Mouse (Mus musculus): ENCODE measurements around the gene Jaml. TPM values are rescaled to one million over a fixed set of nuclear protein-coding genes. Genes with fewer than 3 reads are reported as not detected.

Gene Jaml
- polyA plus RNA-seq, 1 experiment, result not detected

DNA sequence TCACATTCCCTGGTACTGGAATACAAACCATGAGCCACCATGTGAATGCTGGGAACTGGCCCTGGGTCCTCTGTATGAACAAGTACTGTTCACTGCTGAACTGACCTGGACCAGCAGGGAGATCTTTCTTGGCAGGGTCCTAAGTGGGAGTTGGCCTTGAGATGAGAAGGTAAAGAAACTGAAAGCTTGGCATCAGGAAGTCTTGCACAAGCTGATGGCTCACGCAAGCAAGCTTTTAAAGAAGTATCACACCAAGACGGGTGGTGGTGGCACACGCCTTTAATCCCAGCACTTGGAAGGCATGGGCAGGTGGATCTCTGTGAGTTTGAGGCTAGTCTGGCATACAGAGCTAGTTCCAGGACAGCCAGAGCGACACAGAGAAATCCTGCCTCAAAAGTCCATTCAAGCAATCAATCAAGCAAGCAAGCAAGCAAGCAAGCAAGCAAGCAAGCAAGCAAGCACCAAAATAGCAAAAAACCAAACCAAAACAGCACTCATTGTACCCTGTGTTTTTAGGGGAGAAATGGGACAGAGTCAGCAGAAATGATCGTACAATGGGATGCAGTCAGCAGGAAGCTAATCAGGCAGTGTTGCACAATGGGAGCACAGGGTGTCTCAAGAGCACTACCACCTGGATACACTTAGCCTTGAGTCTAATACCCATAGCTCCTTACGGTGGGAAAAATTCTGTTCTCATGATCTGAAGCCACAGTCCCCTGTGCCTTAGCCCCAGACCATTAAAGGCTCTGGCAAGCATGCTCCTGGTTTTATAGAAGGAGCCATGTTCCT, 16.4 kb downstream of the Jaml start:
- no peak overlapping the region for H3K4me3 ChIP-seq (ENCODE audit: control insufficient read depth, low read depth, low read length)
- TF ChIP-seq CTCF (IDR thresholded peaks at IDR 0.05; ENCODE audit: control insufficient read depth, insufficient read depth, insufficient replicate concordance, low read depth, low read length) (no peak), POLR2A (IDR thresholded peaks at IDR 0.05; ENCODE audit: control insufficient read depth, low read depth, low read length) (no peak)
- H3K4me1 ChIP-seq (ENCODE audit: control insufficient read depth, insufficient read depth, low read length), result no peaks in the 10 kb centered on the region
- no peaks in the 10 kb centered on the region for H3K27me3 ChIP-seq (ENCODE audit: control insufficient read depth, insufficient read depth, low read length)
- H3K36me3 ChIP-seq (ENCODE audit: control insufficient read depth, insufficient read depth, low read length), result no peaks in the 10 kb centered on the region
- no peak overlapping the region for H3K27ac ChIP-seq (ENCODE audit: control insufficient read depth, insufficient read depth, low read depth, low read length)

- H3K4me3 ChIP-seq (ENCODE audit: control insufficient read depth, low read depth, low read length), result no peak overlapping the region
- H3K27me3 ChIP-seq (ENCODE audit: control insufficient read depth, insufficient read depth, low read length), result no peaks in the 10 kb centered on the region
- H3K4me1 ChIP-seq (ENCODE audit: control insufficient read depth, insufficient read depth, low read length), result no peaks in the 10 kb centered on the region
- no peak overlapping the region for H3K27ac ChIP-seq (ENCODE audit: control insufficient read depth, insufficient read depth, low read depth, low read length)
- TF ChIP-seq CTCF (IDR thresholded peaks at IDR 0.05; ENCODE audit: control insufficient read depth, insufficient read depth, insufficient replicate concordance, low read depth, low read length), result no peak
- no peak for TF ChIP-seq POLR2A (IDR thresholded peaks at IDR 0.05; ENCODE audit: control insufficient read depth, low read depth, low read length)
- no peaks in the 10 kb centered on the region for H3K36me3 ChIP-seq (ENCODE audit: control insufficient read depth, insufficient read depth, low read length)
These were observed 18.9 kb downstream of the Jaml start for GRCm38 (mm10) chr9:45097877-45098276.

DNA sequence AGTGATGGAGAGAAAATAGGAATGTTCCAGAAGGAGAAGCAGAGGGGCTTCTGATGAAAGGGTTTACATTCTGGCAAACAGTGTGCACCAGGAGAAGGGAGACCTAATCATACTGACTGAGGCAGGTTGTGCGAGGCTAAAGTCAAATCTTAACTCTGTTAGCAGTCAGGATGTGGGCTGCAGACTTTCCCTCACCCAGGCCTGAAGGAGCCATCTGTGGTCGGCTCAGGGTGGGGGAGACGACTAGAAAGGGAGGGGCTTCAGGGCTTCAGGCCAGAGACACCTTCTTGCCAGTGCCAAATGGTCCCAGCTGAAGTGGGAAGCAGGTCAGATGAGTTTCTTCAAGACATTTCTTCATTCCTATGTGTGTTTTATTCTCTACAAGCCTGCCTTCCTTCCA, 19.4 kb downstream of the Jaml start:
- Histone ChIP-seq H3K4me1 (ENCODE audit: control insufficient read depth, insufficient read depth, low read length) (no peaks in the 10 kb centered on the region), H3K27ac (ENCODE audit: control insufficient read depth, insufficient read depth, low read depth, low read length) (no peak overlapping the region), H3K27me3 (ENCODE audit: control insufficient read depth, insufficient read depth, low read length) (no peaks in the 10 kb centered on the region), H3K4me3 (ENCODE audit: control insufficient read depth, low read depth, low read length) (no peak overlapping the region), H3K36me3 (ENCODE audit: control insufficient read depth, insufficient read depth, low read length) (no peaks in the 10 kb centered on the region)
- TF ChIP-seq POLR2A (IDR thresholded peaks at IDR 0.05; ENCODE audit: control insufficient read depth, low read depth, low read length), result no peak
- no peak for TF ChIP-seq CTCF (IDR thresholded peaks at IDR 0.05; ENCODE audit: control insufficient read depth, insufficient read depth, insufficient replicate concordance, low read depth, low read length)

DNA sequence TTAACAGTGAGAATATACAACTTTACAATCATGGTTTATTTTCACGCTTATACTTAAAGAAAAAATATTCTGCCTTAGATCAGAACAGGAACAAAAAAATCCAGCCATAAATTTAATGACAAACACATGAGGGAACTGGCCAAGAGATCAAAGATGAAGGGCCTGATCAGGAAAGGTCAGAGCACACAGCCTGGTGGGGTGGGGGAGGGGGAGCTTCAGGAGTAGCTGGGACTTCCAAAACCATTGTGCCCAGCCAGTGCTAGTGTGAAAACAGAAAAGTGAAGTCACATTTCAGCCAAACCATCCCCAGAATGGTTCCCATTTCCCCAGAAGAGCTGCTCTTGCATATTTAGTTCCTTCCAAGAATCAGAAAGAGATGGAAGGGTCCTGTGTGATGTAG, 23.5 kb downstream of the Jaml start:
- TF ChIP-seq CTCF (IDR thresholded peaks at IDR 0.05; ENCODE audit: control insufficient read depth, insufficient read depth, insufficient replicate concordance, low read depth, low read length), result no peak
- TF ChIP-seq POLR2A (IDR thresholded peaks at IDR 0.05; ENCODE audit: control insufficient read depth, low read depth, low read length), result no peak

GRCm38 (mm10) chr9:45103211-45103979, 24.4 kb downstream of the Jaml start:
- H3K4me3 ChIP-seq (ENCODE audit: control insufficient read depth, low read depth, low read length), result no peak overlapping the region
- H3K4me1 ChIP-seq (ENCODE audit: control insufficient read depth, insufficient read depth, low read length), result no peaks in the 10 kb centered on the region
- H3K27me3 ChIP-seq (ENCODE audit: control insufficient read depth, insufficient read depth, low read length), result no peaks in the 10 kb centered on the region
- no peaks in the 10 kb centered on the region for H3K36me3 ChIP-seq (ENCODE audit: control insufficient read depth, insufficient read depth, low read length)
- no peak for TF ChIP-seq CTCF (IDR thresholded peaks at IDR 0.05; ENCODE audit: control insufficient read depth, insufficient read depth, insufficient replicate concordance, low read depth, low read length)
- TF ChIP-seq POLR2A (IDR thresholded peaks at IDR 0.05; ENCODE audit: control insufficient read depth, low read depth, low read length), result no peak
- no peak overlapping the region for H3K27ac ChIP-seq (ENCODE audit: control insufficient read depth, insufficient read depth, low read depth, low read length)

More for the DNA sequence above, 23.5 kb downstream of the Jaml start:
- H3K27me3 ChIP-seq (ENCODE audit: control insufficient read depth, insufficient read depth, low read length), result no peaks in the 10 kb centered on the region
- no peaks in the 10 kb centered on the region for H3K36me3 ChIP-seq (ENCODE audit: control insufficient read depth, insufficient read depth, low read length)
- H3K4me3 ChIP-seq (ENCODE audit: control insufficient read depth, low read depth, low read length), result no peak overlapping the region
- H3K27ac ChIP-seq (ENCODE audit: control insufficient read depth, insufficient read depth, low read depth, low read length), result no peak overlapping the region
- no peaks in the 10 kb centered on the region for H3K4me1 ChIP-seq (ENCODE audit: control insufficient read depth, insufficient read depth, low read length)

DNA sequence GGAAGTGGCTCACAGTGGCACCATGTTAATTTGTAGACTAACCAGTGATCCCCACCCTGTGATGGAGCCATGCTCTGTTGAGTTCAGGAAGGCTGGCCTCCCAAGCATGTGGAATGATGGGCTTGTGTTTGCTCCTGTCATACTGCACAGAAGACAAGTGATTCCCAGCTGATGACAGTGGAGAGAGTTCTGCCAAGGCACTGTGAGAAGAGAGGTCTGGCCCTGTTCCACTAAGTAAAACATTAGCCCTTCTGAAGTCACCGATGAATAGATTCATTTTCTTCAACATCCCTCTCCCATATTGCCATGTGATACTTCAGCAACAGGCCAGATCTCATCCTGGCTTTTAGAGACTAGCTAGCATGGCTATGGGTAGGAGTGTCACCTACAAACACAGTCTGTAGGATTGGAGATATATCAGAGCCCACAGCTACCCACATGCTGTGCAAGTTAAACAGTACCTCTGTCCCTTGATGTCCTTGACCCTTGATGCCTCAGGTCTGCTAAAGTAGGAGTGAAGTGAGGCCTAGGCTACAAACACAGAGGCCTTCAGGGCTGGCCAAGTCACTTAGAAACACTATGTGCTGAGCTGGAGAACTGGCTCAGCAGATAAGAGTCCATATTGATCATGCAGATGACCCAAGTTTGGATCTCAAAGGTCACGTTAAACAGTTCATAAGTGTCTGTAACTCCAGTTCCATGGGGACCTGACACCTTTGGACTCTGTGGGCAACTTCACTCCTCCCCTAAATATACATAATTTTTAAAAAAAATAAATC, 26.8 kb downstream of the Jaml start:
- Histone ChIP-seq H3K36me3 (ENCODE audit: control insufficient read depth, insufficient read depth, low read length) (no peaks in the 10 kb centered on the region), H3K4me3 (ENCODE audit: control insufficient read depth, low read depth, low read length) (no peak overlapping the region), H3K4me1 (ENCODE audit: control insufficient read depth, insufficient read depth, low read length) (no peaks in the 10 kb centered on the region), H3K27ac (ENCODE audit: control insufficient read depth, insufficient read depth, low read depth, low read length) (no peak overlapping the region), H3K27me3 (ENCODE audit: control insufficient read depth, insufficient read depth, low read length) (no peaks in the 10 kb centered on the region)
- no peak for TF ChIP-seq POLR2A (IDR thresholded peaks at IDR 0.05; ENCODE audit: control insufficient read depth, low read depth, low read length)
- no peak for TF ChIP-seq CTCF (IDR thresholded peaks at IDR 0.05; ENCODE audit: control insufficient read depth, insufficient read depth, insufficient replicate concordance, low read depth, low read length)

DNA sequence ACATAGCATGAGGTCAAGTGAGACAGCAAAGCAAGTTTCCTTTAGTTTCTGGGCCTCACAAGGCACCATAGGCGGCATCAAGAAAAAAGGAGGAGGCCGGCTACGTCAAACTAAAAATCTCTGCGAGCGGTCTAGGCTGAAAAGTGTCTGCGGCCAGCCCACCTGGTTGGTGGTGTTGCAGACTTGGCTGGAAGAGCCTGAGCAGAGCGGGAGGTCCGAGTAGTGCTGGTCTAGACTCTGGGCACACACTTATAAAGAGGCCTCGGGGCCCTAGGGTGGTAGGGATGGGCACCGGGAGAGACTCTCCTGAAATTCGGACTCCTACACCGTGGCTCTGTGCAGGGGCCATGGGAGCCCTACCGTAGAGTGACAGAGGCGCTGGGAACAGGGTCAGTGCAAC, 36.7 kb downstream of the Jaml start:
- TF ChIP-seq POLR2A (IDR thresholded peaks at IDR 0.05; ENCODE audit: control insufficient read depth, low read depth, low read length) (no peak), CTCF (IDR thresholded peaks at IDR 0.05; ENCODE audit: control insufficient read depth, insufficient read depth, insufficient replicate concordance, low read depth, low read length) (no peak)
- peaks cover 3% of the 10 kb centered on the region for H3K4me1 ChIP-seq (ENCODE audit: control insufficient read depth, insufficient read depth, low read length)
- H3K36me3 ChIP-seq (ENCODE audit: control insufficient read depth, insufficient read depth, low read length), result no peaks in the 10 kb centered on the region
- H3K27me3 ChIP-seq (ENCODE audit: control insufficient read depth, insufficient read depth, low read length), result no peaks in the 10 kb centered on the region
- peak overlapping the region; percentile 26; the same call in 1 of the 2 replicates for H3K4me3 ChIP-seq (ENCODE audit: control insufficient read depth, low read depth, low read length)
- no peak overlapping the region for H3K27ac ChIP-seq (ENCODE audit: control insufficient read depth, insufficient read depth, low read depth, low read length)
